Mouse (Mus musculus) left cerebral cortex, postnatal 14 days (tissue): ENCODE data around the gene Hist2h2ac. TPM values are rescaled to one million over a fixed set of nuclear protein-coding genes. Genes with fewer than 3 reads are reported as not detected.

Experiments used
- microRNA-seq, 2 experiments: library from miRNA; unstranded; fragments of <30 nt; microRNA quantifications; one replicate each; pipeline ENCODE4 v1.2.0; 2022
- total RNA-seq, 2 experiments: library from RNA; stranded (reverse); gene quantifications; 2 replicates each; pipeline ENCODE4 v1.2.3; 2021

The Hist2h2ac gene
- total RNA-seq, 2 experiments from 2014 or later: 20.6 to 28.7 TPM

Small RNAs within 50 kb of the gene (microRNA-seq; reads per million reads assigned to microRNA genes)
- gene Gm44492 (0 reads per million in 2 experiments), gene Gm47311 (0 reads per million in 2 experiments), gene Gm47313 (0 reads per million in 2 experiments)

Other genes with a start within 250 kb of the Hist2h2ac start
- gene Plekho1, start 224.9 kb downstream of the Hist2h2ac start, total RNA-seq: 10 to 100 TPM; 67.5 to 69.7 TPM
- gene Vps45, start 162.4 kb downstream of the Hist2h2ac start, total RNA-seq: 10 to 100 TPM; 34.3 to 37.3 TPM
- gene Otud7b, start 116.4 kb downstream of the Hist2h2ac start, total RNA-seq: 10 to 100 TPM; 18.2 to 22.3 TPM
- 1 to 10 TPM; 4.5 to 6.0 TPM for gene Mtmr11, start 58.9 kb downstream of the Hist2h2ac start, total RNA-seq
- 10 to 100 TPM; 43.4 to 46.8 TPM for gene Sf3b4, start 48.5 kb downstream of the Hist2h2ac start, total RNA-seq
- gene Sv2a, start 39.7 kb downstream of the Hist2h2ac start, total RNA-seq: 100 to 1,000 TPM; 448 to 477 TPM
- gene Bola1, start 1.2 kb downstream of the Hist2h2ac start, total RNA-seq: 10 to 100 TPM; 16.8 to 17.6 TPM
- 10 to 100 TPM in 1 of 2 experiments, 1 to 10 TPM in 1; 7.4 to 11.7 TPM for gene Hist2h2ab, start 1.0 kb downstream of the Hist2h2ac start, total RNA-seq
- 1 to 10 TPM; 2.3 to 3.8 TPM for gene Hist2h2be, start 239 bp upstream of the Hist2h2ac start, total RNA-seq
- gene Hist2h3c2, start 18.2 kb upstream of the Hist2h2ac start, total RNA-seq: 1 to 10 TPM; 8.4 to 9.7 TPM
- 100 to 1,000 TPM; 205 to 244 TPM for gene Hist2h2aa2, start 19.4 kb upstream of the Hist2h2ac start, total RNA-seq
- 10 to 100 TPM in 1 of 2 experiments, 1 to 10 TPM in 1; 5.8 to 10.8 TPM for gene Hist2h2aa1, start 24.6 kb upstream of the Hist2h2ac start, total RNA-seq
- gene Hist2h3c1, start 25.8 kb upstream of the Hist2h2ac start, total RNA-seq: not detected
- 10 to 100 TPM; 26.2 to 28.6 TPM for gene Hist2h4, start 42.4 kb upstream of the Hist2h2ac start, total RNA-seq
- gene Hist2h3b, start 47.8 kb upstream of the Hist2h2ac start, total RNA-seq: 10 to 100 TPM; 56.6 to 91.2 TPM
- 100 to 1,000 TPM; 127 to 148 TPM for gene Hist2h2bb, start 48.9 kb upstream of the Hist2h2ac start, total RNA-seq
- 1 to 10 TPM; 2.1 to 2.7 TPM for gene Fcgr1, start 73.1 kb upstream of the Hist2h2ac start, total RNA-seq
- gene BC107364, start 231.4 kb upstream of the Hist2h2ac start, total RNA-seq: not detected